Mouse (Mus musculus) neural tube, embryonic 10.5 days (tissue): ENCODE measurements around the gene Disp2.

Experiments
- DNase-seq: peaks from one replicate; pipeline ENCODE4 v3.0.0-alpha.2; 2017; ENCODE audit warnings: low spot score; ENCODE audit errors: extremely low spot score

Gene Disp2

GRCm38 (mm10) chr2:118841186-118841585, 61.7 kb downstream of the Disp2 start:
- no peak for DNase-seq

GRCm38 (mm10) chr2:118841774-118842173, 62.3 kb downstream of the Disp2 start:
- no peak for DNase-seq

- no peak for DNase-seq
These were observed 64.9 kb downstream of the Disp2 start for GRCm38 (mm10) chr2:118844427-118844826.

GRCm38 (mm10) chr2:118846246-118846645, 66.7 kb downstream of the Disp2 start:
- DNase-seq: no peak

GRCm38 (mm10) chr2:118851756-118852155, 72.2 kb downstream of the Disp2 start:
- peak; percentile 20 for DNase-seq
